Mouse (Mus musculus) kidney, embryonic 14.5 days (tissue): ENCODE data around the gene Trappc13. TPM values are rescaled to one million over a fixed set of nuclear protein-coding genes. Genes with fewer than 3 reads are reported as not detected.

Experiments
- ATAC-seq: fragments of 200-750 bp; cut with Nextera tagmentation; 2 replicates; pipeline ENCODE4 v1.8.0; 2017; ENCODE audit warnings: moderate number of reproducible peaks, mild to moderate bottlenecking, moderate TSS enrichment, moderate library complexity; ENCODE audit not compliant: low FRiP score, low TSS enrichment
- H3K27ac ChIP-seq: fragments of 300-500 bp; sonication (generic); 2 replicates; pipeline ENCODE4 v1.5.1; 2014; ENCODE audit warnings: low read depth, mild to moderate bottlenecking, low read length, moderate library complexity, mixed read lengths
- H3K27me3 ChIP-seq: fragments of 300-500 bp; sonication (generic); 2 replicates; pipeline ENCODE4 v1.6.1; 2014; ENCODE audit warnings: mild to moderate bottlenecking, low read length; ENCODE audit not compliant: control insufficient read depth, insufficient read depth
- H3K36me3 ChIP-seq: fragments of 300-500 bp; sonication (generic); 2 replicates; pipeline ENCODE4 v1.6.1; 2014; ENCODE audit warnings: low read length, mixed read lengths; ENCODE audit not compliant: control insufficient read depth, insufficient read depth
- H3K4me1 ChIP-seq: fragments of 300-500 bp; sonication (generic); 2 replicates; pipeline ENCODE4 v1.6.1; 2014; ENCODE audit warnings: low read length, mixed read lengths; ENCODE audit not compliant: control insufficient read depth, insufficient read depth
- H3K4me2 ChIP-seq: fragments of 300-500 bp; sonication (generic); replicated peaks from 2 replicates; pipeline ENCODE4 v1.6.1; 2014; ENCODE audit warnings: low read depth, mild to moderate bottlenecking, low read length
- H3K4me3 ChIP-seq: fragments of 300-500 bp; sonication (generic); 2 replicates; pipeline ENCODE4 v1.5.1; 2014; ENCODE audit warnings: mild to moderate bottlenecking, low read length
- H3K9ac ChIP-seq: fragments of 300-500 bp; sonication (generic); 2 replicates; pipeline ENCODE4 v1.6.1; 2014; ENCODE audit warnings: low read depth, mild to moderate bottlenecking, low read length, moderate library complexity
- H3K9me3 ChIP-seq: fragments of 300-500 bp; sonication (generic); 2 replicates; pipeline ENCODE4 v1.6.1; 2016; ENCODE audit warnings: low read length; ENCODE audit not compliant: control insufficient read depth
- WGBS: fragments of 180-500 bp; shearing (Covaris S2); extraction: QIAGEN DNeasy Blood & Tissue Kit; methylation state at CpG from one replicate; pipeline ENCODE4 v1.1.7; 2014; 5-methylcytosine and 5-hydroxymethylcytosine counted together
- polyA plus RNA-seq: library from polyadenylated mRNA; unstranded; fragments of >200 nt; fragmentation: Nextera tagmentation; extraction: Ambion mirVana; gene quantifications from 2 replicates; pipeline ENCODE4 v1.2.1, GENCODE M21; 2014

Trappc13 gene
- polyA plus RNA-seq, 1 experiment from 2014 or later, result 65.5 TPM

DNA sequence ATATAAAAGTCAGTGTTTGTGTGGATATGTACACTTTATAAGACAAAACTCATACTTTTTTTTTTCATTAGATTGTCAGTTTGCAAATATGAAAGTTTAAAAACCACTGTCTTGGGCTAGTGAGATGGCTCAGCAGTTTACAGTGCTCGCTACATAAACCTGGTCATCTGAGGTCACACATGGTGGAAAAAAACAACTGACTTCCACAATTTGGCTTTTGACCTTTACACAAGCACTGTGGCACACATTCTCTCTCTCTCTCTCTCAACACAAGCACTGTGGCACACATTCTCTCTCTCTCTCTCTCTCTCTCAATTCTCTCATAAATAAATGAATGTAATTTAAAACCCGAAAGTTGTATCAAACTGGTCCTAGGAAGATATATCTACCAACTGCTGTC lies 45.7 kb downstream of the Trappc13 start:
- no peak for ATAC-seq
- no peaks in the 10 kb centered on the region for H3K27me3 ChIP-seq
- no peak overlapping the region for H3K4me3 ChIP-seq
- H3K36me3 ChIP-seq, result peaks cover 10% of the 10 kb centered on the region; the same call in 1 of the 2 replicates
- no peak overlapping the region for H3K27ac ChIP-seq
- 93% methylated on average over 2 of the region's 2 CpGs for WGBS
- no peak overlapping the region for H3K4me2 ChIP-seq
- H3K9ac ChIP-seq, result no peak overlapping the region
- no peaks in the 10 kb centered on the region for H3K9me3 ChIP-seq
- H3K4me1 ChIP-seq, result no peaks in the 10 kb centered on the region

GRCm38 (mm10) chr13:104123662-104124381 lies 54.4 kb downstream of the Trappc13 start:
- no peak for ATAC-seq
- no peaks in the 10 kb centered on the region for H3K9me3 ChIP-seq
- H3K27me3 ChIP-seq, result no peaks in the 10 kb centered on the region
- 0 out of 2 replicates have a peak, but pooled peaks cover 4% of the 10 kb centered on the region for H3K4me1 ChIP-seq
- WGBS, result 74% methylated on average over 20 of the region's 20 CpGs
- no peak overlapping the region for H3K4me2 ChIP-seq
- H3K27ac ChIP-seq, result no peak overlapping the region
- no peaks in the 10 kb centered on the region for H3K36me3 ChIP-seq
- H3K9ac ChIP-seq, result no peak overlapping the region
- H3K4me3 ChIP-seq, result no peak overlapping the region

DNA sequence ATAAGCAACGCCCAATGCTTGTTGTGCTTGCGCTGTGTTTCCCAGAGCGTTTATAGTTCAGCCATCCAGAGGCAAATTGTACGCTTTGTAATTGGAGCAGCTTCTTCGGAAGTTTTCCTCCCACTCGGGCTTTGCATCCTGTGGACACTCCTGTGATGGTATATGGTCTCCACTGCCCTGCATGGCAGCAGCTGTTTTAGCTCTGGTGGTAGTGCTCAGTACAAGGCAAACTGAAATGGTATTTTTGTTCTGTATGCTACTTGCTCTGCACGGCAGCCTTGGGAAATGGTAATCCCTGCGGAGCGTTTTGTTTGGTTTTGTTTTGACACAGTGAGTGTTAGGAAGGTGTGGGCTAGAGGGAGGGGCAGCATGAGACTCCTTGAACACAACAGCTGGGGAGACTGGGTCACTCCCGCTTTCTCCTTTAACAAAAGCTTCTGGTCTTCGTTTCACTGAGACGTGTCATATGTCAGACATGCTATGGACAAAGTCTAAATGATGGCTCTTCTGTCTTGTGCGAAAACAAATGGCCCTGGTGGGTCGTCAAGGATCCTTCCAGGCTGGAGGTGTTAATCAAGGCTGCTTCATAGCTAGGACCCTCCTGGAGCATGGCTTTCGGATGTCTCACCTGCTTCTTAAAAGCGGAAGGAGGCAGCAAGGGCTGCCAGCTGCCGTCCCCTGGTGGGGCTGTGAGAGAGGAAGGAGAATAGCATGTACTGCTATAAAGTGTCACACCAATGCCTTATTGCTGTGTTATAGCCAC lies 56.0 kb downstream of the Trappc13 start:
- Histone ChIP-seq H3K4me1 (0 out of 2 replicates have a peak, but pooled peaks cover 4% of the 10 kb centered on the region), H3K27me3 (no peaks in the 10 kb centered on the region), H3K36me3 (no peaks in the 10 kb centered on the region), H3K4me3 (no peak overlapping the region), H3K27ac (0 out of 2 replicates have a peak overlapping the region, but pooled peaks have one; percentile 32), H3K9ac (no peak overlapping the region), H3K4me2 (peak overlapping the region; percentile 27), H3K9me3 (no peaks in the 10 kb centered on the region)
- peak; percentile 79 for ATAC-seq
- WGBS, result 21% methylated on average over 17 of the region's 17 CpGs

DNA sequence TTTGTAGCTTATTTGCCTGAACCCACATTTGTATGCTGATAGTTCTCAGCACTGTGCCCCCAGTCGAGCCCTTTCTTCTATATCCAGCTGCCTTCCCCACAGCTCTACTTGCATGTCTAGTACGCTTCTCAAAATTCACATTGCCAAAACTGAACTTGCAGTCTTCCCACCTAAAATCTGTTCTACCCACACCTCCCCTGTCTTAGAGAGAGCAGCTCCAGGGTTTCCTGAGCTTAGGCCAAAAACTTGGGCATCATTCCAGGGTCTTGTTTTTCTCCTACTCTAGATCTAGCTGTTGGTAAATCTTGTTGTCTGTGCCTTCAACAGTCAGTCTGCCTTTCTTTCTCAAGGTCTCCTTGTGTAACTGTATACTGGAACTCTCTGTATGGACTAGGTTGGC lies 63.4 kb downstream of the Trappc13 start:
- no peaks in the 10 kb centered on the region for H3K27me3 ChIP-seq
- 89% methylated on average over 2 of the region's 2 CpGs for WGBS

GRCm38 (mm10) chr13:104113782-104114181 lies 64.5 kb downstream of the Trappc13 start:
- Histone ChIP-seq H3K4me1 (no peaks in the 10 kb centered on the region), H3K36me3 (no peaks in the 10 kb centered on the region), H3K27ac (no peak overlapping the region), H3K4me2 (no peak overlapping the region), H3K9me3 (no peaks in the 10 kb centered on the region), H3K27me3 (no peaks in the 10 kb centered on the region), H3K9ac (no peak overlapping the region), H3K4me3 (no peak overlapping the region)
- WGBS, result 84% methylated on average over 4 of the region's 4 CpGs
- no peak for ATAC-seq

More for the DNA sequence above, 63.4 kb downstream of the Trappc13 start:
- Histone ChIP-seq H3K27ac (no peak overlapping the region), H3K9me3 (no peaks in the 10 kb centered on the region), H3K4me2 (no peak overlapping the region), H3K36me3 (no peaks in the 10 kb centered on the region), H3K4me1 (no peaks in the 10 kb centered on the region), H3K4me3 (no peak overlapping the region), H3K9ac (no peak overlapping the region)
- no peak for ATAC-seq

- no peaks in the 10 kb centered on the region for H3K27me3 ChIP-seq
- H3K9me3 ChIP-seq, result no peaks in the 10 kb centered on the region
- no peak overlapping the region for H3K4me3 ChIP-seq
- no peak overlapping the region for H3K9ac ChIP-seq
- H3K36me3 ChIP-seq, result no peaks in the 10 kb centered on the region
- no peak overlapping the region for H3K27ac ChIP-seq
- no peak for ATAC-seq
- no peak overlapping the region for H3K4me2 ChIP-seq
- H3K4me1 ChIP-seq, result no peaks in the 10 kb centered on the region
- 72% methylated on average over 12 of the region's 12 CpGs for WGBS
These were observed 65.9 kb downstream of the Trappc13 start for GRCm38 (mm10) chr13:104112266-104112900.

DNA sequence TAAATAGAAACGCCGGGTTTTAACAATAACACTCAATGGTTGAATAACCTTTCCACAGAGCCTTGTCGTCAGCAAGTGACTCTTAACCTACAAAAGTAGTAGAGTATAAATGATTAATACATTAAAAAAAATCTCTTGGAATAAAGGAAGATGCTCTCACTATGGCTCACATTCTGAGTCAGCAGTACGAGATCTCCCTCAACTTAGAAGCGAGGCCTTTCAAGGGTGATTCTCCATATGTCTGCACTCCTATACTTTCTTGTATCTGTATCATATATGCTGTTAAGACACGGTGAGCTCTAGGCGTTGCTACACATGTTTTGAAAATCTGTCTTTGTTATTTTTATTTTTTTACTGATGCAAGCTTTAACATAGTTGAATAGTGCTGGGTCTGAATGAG lies 67.7 kb downstream of the Trappc13 start:
- H3K9me3 ChIP-seq, result no peaks in the 10 kb centered on the region
- no peaks in the 10 kb centered on the region for H3K36me3 ChIP-seq
- no peaks in the 10 kb centered on the region for H3K4me1 ChIP-seq
- H3K27ac ChIP-seq, result no peak overlapping the region
- no peaks in the 10 kb centered on the region for H3K27me3 ChIP-seq
- peak overlapping the region; percentile 63 for H3K4me2 ChIP-seq
- no peak for ATAC-seq
- WGBS, result 49% methylated on average over 7 of the region's 7 CpGs
- H3K4me3 ChIP-seq, result peak overlapping the region; percentile 86
- peak overlapping the region; percentile 66 for H3K9ac ChIP-seq

- Histone ChIP-seq H3K9me3 (no peaks in the 10 kb centered on the region), H3K4me3 (peak overlapping the region; percentile 86), H3K4me2 (peak overlapping the region; percentile 63), H3K9ac (peak overlapping the region; percentile 66), H3K27me3 (no peaks in the 10 kb centered on the region), H3K27ac (no peak overlapping the region), H3K36me3 (no peaks in the 10 kb centered on the region), H3K4me1 (no peaks in the 10 kb centered on the region)
- 1% methylated on average over 35 of the region's 38 CpGs for WGBS
- ATAC-seq, result peak; percentile 80
These were observed 68.3 kb downstream of the Trappc13 start for GRCm38 (mm10) chr13:104109816-104110521.
